Mouse (Mus musculus) ES-Bruce4 (cell line): ENCODE measurements around the gene Sco1. TPM values are rescaled to one million over a fixed set of nuclear protein-coding genes. Genes with fewer than 3 reads are reported as not detected.

Source experiments
- H3K27ac ChIP-seq: 2 replicates; pipeline ENCODE4 v1.5.1; 2012; ENCODE audit warnings: low read length, inconsistent platforms; ENCODE audit not compliant: insufficient read depth
- H3K27me3 ChIP-seq: 2 replicates; pipeline ENCODE4 v1.6.1; 2012; ENCODE audit warnings: mild to moderate bottlenecking, low read length, inconsistent platforms; ENCODE audit not compliant: control insufficient read depth, poor library complexity, insufficient read depth, severe bottlenecking
- H3K36me3 ChIP-seq: 2 replicates; pipeline ENCODE4 v1.6.1; 2012; ENCODE audit warnings: inconsistent platforms, mild to moderate bottlenecking, low read length, moderate library complexity; ENCODE audit not compliant: control insufficient read depth, poor library complexity, insufficient read depth, severe bottlenecking
- H3K4me1 ChIP-seq: one replicate; pipeline ENCODE4 v1.8.1; 2011; ENCODE audit warnings: low read length; ENCODE audit not compliant: control insufficient read depth, insufficient read depth
- H3K4me3 ChIP-seq: 2 replicates; pipeline ENCODE4 v1.5.1; 2011; ENCODE audit warnings: low read depth, mild to moderate bottlenecking, low read length
- H3K9ac ChIP-seq: 2 replicates; pipeline ENCODE4 v1.6.1; 2012; ENCODE audit warnings: low read depth, mild to moderate bottlenecking, inconsistent platforms; ENCODE audit not compliant: poor library complexity, severe bottlenecking
- H3K9me3 ChIP-seq: replicated peaks from 2 replicates; pipeline ENCODE4 v1.6.1; 2012; ENCODE audit warnings: mild to moderate bottlenecking, low read length, inconsistent platforms; ENCODE audit not compliant: control insufficient read depth, poor library complexity, insufficient read depth, severe bottlenecking
- CTCF ChIP-seq: IDR thresholded peaks from one replicate; pipeline ENCODE4 v1.8.1; 2011; ENCODE audit warnings: low read depth, low read length
- EP300 ChIP-seq: IDR thresholded peaks from 2 replicates; pipeline ENCODE4 v1.6.1; 2011; ENCODE audit warnings: low read depth, low read length; ENCODE audit not compliant: insufficient read depth
- POLR2A ChIP-seq: IDR thresholded peaks from one replicate; pipeline ENCODE4 v1.8.1; 2011; ENCODE audit warnings: low read length; ENCODE audit not compliant: insufficient read depth
- polyA plus RNA-seq: library from polyadenylated mRNA; stranded (reverse); fragments of >200 nt; gene quantifications from 2 replicates; pipeline ENCODE4 v1.2.4, GENCODE M21; 2011; ENCODE audit warnings: low read depth; ENCODE audit not compliant: missing spikeins, insufficient read depth, insufficient read length

Gene Sco1
- polyA plus RNA-seq, 1 experiment = 44.2 TPM

GRCm38 (mm10) chr11:67093201-67093600, 40.7 kb downstream of the Sco1 start:
- Histone ChIP-seq H3K9ac (no peak overlapping the region), H3K4me3 (no peak overlapping the region), H3K4me1 (no peaks in the 10 kb centered on the region), H3K36me3 (no peaks in the 10 kb centered on the region), H3K9me3 (no peaks in the 10 kb centered on the region), H3K27me3 (no peaks in the 10 kb centered on the region), H3K27ac (no peak overlapping the region)
- TF ChIP-seq POLR2A (no peak), CTCF (no peak), EP300 (no peak)

DNA sequence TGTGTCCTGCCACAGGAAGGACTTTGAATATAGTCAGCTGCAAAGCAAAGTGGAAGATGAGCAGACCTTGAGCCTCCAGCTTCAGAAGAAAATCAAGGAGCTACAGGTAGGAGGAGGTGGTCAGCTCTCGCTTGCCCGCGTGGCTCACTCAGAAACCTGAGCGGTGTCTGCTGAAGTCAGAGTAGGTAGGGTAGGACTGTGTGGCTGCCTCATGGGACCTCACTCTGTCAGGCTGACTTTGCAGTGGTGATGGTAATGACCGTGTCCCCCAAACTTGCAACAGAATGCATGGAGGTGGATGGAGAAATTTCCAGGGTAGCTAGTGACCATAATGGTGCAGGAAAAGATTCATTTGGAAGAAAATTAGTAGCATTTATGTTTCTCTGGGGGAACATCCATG, 41.2 kb downstream of the Sco1 start:
- Histone ChIP-seq H3K9me3 (no peaks in the 10 kb centered on the region), H3K27me3 (no peaks in the 10 kb centered on the region), H3K36me3 (no peaks in the 10 kb centered on the region), H3K4me3 (no peak overlapping the region), H3K27ac (no peak overlapping the region), H3K4me1 (no peaks in the 10 kb centered on the region), H3K9ac (no peak overlapping the region)
- no peak for TF ChIP-seq EP300
- no peak for TF ChIP-seq CTCF
- no peak for TF ChIP-seq POLR2A

DNA sequence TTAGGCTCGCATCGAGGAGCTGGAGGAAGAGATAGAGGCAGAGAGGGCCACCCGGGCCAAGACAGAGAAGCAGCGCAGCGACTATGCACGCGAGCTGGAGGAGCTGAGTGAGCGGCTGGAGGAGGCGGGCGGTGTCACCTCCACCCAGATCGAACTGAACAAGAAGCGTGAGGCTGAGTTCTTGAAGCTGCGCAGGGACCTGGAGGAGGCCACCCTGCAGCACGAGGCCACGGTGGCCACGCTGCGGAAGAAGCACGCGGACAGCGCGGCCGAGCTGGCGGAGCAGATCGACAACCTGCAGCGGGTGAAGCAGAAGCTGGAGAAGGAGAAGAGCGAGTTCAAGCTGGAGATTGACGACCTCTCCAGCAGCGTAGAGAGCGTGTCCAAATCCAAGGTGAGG, 42.0 kb downstream of the Sco1 start:
- Histone ChIP-seq H3K9me3 (no peaks in the 10 kb centered on the region), H3K4me3 (peak overlapping the region; percentile 13), H3K4me1 (no peaks in the 10 kb centered on the region), H3K9ac (no peak overlapping the region), H3K27me3 (no peaks in the 10 kb centered on the region), H3K27ac (no peak overlapping the region), H3K36me3 (no peaks in the 10 kb centered on the region)
- TF ChIP-seq EP300 = no peak
- no peak for TF ChIP-seq POLR2A
- no peak for TF ChIP-seq CTCF

- Histone ChIP-seq H3K4me3 (no peak overlapping the region), H3K36me3 (no peaks in the 10 kb centered on the region), H3K27ac (no peak overlapping the region), H3K9ac (no peak overlapping the region), H3K9me3 (no peaks in the 10 kb centered on the region), H3K4me1 (peaks cover 2% of the 10 kb centered on the region), H3K27me3 (no peaks in the 10 kb centered on the region)
- TF ChIP-seq EP300 = no peak
- no peak for TF ChIP-seq POLR2A
- TF ChIP-seq CTCF = no peak
Measured at GRCm38 (mm10) chr11:67097709-67098108, 45.2 kb downstream of the Sco1 start.

DNA sequence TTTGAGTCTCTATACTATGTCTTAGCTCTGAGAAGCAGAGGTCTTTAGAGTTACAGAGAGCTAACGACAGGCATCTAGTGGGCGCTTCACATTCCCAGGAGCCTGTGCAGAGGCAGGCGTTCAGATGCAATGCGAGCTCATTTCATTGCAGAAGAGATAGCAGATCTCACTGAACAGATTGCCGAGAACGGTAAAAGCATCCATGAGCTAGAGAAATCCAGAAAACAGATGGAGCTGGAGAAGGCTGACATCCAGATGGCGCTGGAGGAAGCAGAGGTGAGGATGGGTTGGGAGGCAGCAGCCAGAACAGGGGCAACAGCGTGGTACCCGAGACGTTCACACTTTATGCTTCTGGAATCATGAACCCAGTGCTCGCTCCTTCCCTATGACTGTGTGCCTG, 46.0 kb downstream of the Sco1 start:
- H3K4me1 ChIP-seq = peaks cover 2% of the 10 kb centered on the region
- H3K9ac ChIP-seq = no peak overlapping the region
- TF ChIP-seq POLR2A (no peak), CTCF (no peak), EP300 (no peak)

GRCm38 (mm10) chr11:67099241-67099640, 46.8 kb downstream of the Sco1 start:
- Histone ChIP-seq H3K27me3 (no peaks in the 10 kb centered on the region), H3K9me3 (no peaks in the 10 kb centered on the region), H3K4me3 (no peak overlapping the region), H3K27ac (no peak overlapping the region), H3K9ac (no peak overlapping the region), H3K36me3 (no peaks in the 10 kb centered on the region), H3K4me1 (peaks cover 2% of the 10 kb centered on the region)
- TF ChIP-seq EP300 (no peak), POLR2A (no peak), CTCF (no peak)

More for the DNA sequence above, 46.0 kb downstream of the Sco1 start:
- Histone ChIP-seq H3K4me3 (no peak overlapping the region), H3K27me3 (no peaks in the 10 kb centered on the region), H3K27ac (no peak overlapping the region), H3K9me3 (no peaks in the 10 kb centered on the region), H3K36me3 (no peaks in the 10 kb centered on the region)
